27 mouse cellular contexts compared by ENCODE assay signal in genomic region chr4:129880615-129881014, GRCm38 (mm10). TPM values are rescaled to one million over a fixed set of nuclear protein-coding genes. Genes with fewer than 3 reads are reported as not detected.
"Had no signal": no experiment of that assay in that cellular context is flagged by ENCODE, and none has a peak within 500 bp of the region (broad histone marks: within the 10 kb centered on the region; RNA-seq: fewer than 3 reads in every experiment).

No protein-coding gene starts in this region.

- H3K4me3 ChIP-seq: heart, adult 2 months; heart, embryonic 13.5 days; hindbrain, embryonic 13.5 days; hindbrain, embryonic 15.5 days; layer of hippocampus, adult 2 months; left cerebral cortex, adult 2 months; limb, embryonic 10.5 days; limb, embryonic 12.5 days had no signal

- H3K9me3 ChIP-seq: heart, embryonic 13.5 days; hindbrain, embryonic 13.5 days; hindbrain, embryonic 15.5 days; limb, embryonic 10.5 days; limb, embryonic 12.5 days had no signal

- H3K27ac ChIP-seq: heart, adult 2 months; hindbrain, embryonic 13.5 days; hindbrain, embryonic 15.5 days; hindbrain, postnatal 0 days; layer of hippocampus, adult 2 months; left cerebral cortex, adult 2 months; limb, embryonic 10.5 days; limb, embryonic 12.5 days had no signal

- ATAC-seq: hindbrain, postnatal 0 days; intestine, embryonic 16.5 days had no signal

- H3K4me2 ChIP-seq: heart, embryonic 11.5 days; heart, embryonic 13.5 days; hindbrain, embryonic 13.5 days; hindbrain, embryonic 15.5 days; limb, embryonic 12.5 days had no signal

- DNase-seq: gastrocnemius, postnatal 14 days; gastrocnemius, postnatal 36 days; heart, adult 11 months; heart, adult 2 months; heart, postnatal 10 days; heart, postnatal 36 days; kidney, adult 11 months; kidney, adult 2 months; kidney, postnatal 10 days; kidney, postnatal 4 days; liver had no signal

- H3K27me3 ChIP-seq: heart, embryonic 13.5 days; hindbrain, embryonic 13.5 days; hindbrain, embryonic 15.5 days; limb, embryonic 12.5 days had no signal

- H3K36me3 ChIP-seq: heart, embryonic 13.5 days; hindbrain, embryonic 13.5 days; hindbrain, embryonic 15.5 days; limb, embryonic 10.5 days; limb, embryonic 12.5 days had no signal

- H3K9ac ChIP-seq: heart, embryonic 13.5 days; hindbrain, embryonic 13.5 days; hindbrain, embryonic 15.5 days; limb, embryonic 12.5 days had no signal

RNA-seq across cellular contexts. Expression of gene Spocd1, which starts 48.4 kb away (rescaled TPM):
- total RNA-seq: gastrocnemius, adult 18-20 months; gastrocnemius, adult 8-10 months; gastrocnemius, postnatal 14 days; gastrocnemius, postnatal 36 days; heart, postnatal 36 days; hematopoietic stem cell, adult 5-6 weeks had no signal
- polyA plus RNA-seq: gonadal fat pad, adult 2 months; heart, adult 2 months; hindbrain, embryonic 11.5 days; hindbrain, embryonic 13.5 days; intestine, embryonic 16.5 days; kidney, adult 2 months; kidney, embryonic 14.5 days; limb, embryonic 10.5 days; limb, embryonic 12.5 days had no signal
